Mouse (Mus musculus): ENCODE results near the gene Paqr9. TPM values are rescaled to one million over a fixed set of nuclear protein-coding genes. Genes with fewer than 3 reads are reported as not detected.

Paqr9 gene
- polyA plus RNA-seq (2012; rRNA removed) (11.9 and 12.2 TPM in 2 replicates), polyA plus RNA-seq (2014; fragmentation: Nextera tagmentation; extraction: Ambion mirVana) (7.5 and 10.7 TPM in 2 replicates)

DNA sequence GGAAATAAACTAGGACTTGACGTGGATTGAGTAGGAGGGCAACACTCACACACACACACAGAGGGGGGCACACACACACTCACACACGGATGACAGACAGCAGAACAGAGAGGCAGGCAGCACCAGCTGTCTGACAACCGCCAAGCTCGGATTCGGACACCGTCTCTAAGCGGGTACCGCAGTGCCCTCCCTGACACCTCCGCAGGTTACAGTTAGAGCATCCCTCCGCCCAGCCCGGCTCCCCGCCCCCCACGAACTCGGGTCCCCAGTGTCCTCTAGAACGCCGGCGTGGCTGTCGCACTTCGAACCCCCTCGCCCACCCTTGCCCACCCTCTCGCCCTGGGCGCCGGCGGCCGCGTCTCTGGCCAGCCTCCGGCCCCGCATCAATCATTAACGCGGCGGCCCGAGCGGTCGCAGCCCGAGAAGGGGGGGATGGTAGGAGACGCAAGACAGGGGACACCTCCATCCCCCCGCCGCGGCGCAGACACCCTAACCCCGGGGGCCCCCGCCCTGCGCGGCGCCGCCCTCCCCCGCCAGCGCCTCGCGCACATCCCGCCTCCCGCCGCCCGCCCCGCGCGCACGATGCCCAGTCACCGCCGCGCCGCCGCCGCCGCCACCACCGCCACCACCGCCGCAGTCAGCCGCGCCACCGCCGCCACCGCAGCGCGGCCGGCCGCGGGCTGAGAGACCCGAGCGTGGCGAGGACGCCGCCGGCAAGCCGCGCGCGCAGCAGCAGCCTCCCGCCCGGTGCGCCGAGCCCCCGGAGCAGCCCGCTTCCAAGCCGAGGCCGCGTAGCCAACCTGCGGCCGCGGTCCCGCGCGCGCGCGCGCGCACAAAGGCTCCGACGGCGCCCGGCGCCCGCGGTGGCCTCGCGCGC is at the start of gene Paqr9:
Paqr9 (plus strand) TSS at position 599 of the 877 bp plus-strand sequence.
- H3K9ac ChIP-seq (replicated peaks), result peak within 1 kb of the TSS; percentile 68
- peak within 1 kb of the TSS; percentile 87 for H3K4me2 ChIP-seq (ENCODE audit: low read depth)
- no peak for TF ChIP-seq CTCF (IDR thresholded peaks at IDR 0.05; ENCODE audit: low read depth)
- no peak for TF ChIP-seq EP300 (IDR thresholded peaks at IDR 0.05; ENCODE audit: low read depth)
- no peak within 1 kb of the TSS; the same call in 1 of the 2 replicates for H3K27ac ChIP-seq
- ATAC-seq (ENCODE audit: insufficient read depth) (peak; percentile 71), DNase-seq (ENCODE audit: low read depth in 3 of 3, low spot score in 3 of 3) (no peak)
- H3K36me3 ChIP-seq (replicated peaks; ENCODE audit: control insufficient read depth, insufficient read depth, low read depth), result no peaks in the 10 kb centered on the region
- H3K4me3 ChIP-seq (ENCODE audit: insufficient read depth in 1 of 2, low read depth in 2 of 2, low read length in 2 of 2), result peak within 1 kb of the TSS; percentile 58 to 60
- 2% methylated on average over 75 of the region's 118 CpGs for WGBS (ENCODE audit: insufficient replicate concordance)
- peaks cover 47% of the 10 kb centered on the region for H3K27me3 ChIP-seq (ENCODE audit: control insufficient read depth, insufficient read depth, low read length)
- H3K9me3 ChIP-seq (ENCODE audit: control insufficient read depth, low read length), result no peaks in the 10 kb centered on the region
- peaks cover 33 to 36% of the 10 kb centered on the region in 2 experiments for H3K4me1 ChIP-seq (replicated peaks; ENCODE audit: control insufficient read depth in 2 of 2, insufficient read depth in 2 of 2, low read length in 1 of 2)

DNA sequence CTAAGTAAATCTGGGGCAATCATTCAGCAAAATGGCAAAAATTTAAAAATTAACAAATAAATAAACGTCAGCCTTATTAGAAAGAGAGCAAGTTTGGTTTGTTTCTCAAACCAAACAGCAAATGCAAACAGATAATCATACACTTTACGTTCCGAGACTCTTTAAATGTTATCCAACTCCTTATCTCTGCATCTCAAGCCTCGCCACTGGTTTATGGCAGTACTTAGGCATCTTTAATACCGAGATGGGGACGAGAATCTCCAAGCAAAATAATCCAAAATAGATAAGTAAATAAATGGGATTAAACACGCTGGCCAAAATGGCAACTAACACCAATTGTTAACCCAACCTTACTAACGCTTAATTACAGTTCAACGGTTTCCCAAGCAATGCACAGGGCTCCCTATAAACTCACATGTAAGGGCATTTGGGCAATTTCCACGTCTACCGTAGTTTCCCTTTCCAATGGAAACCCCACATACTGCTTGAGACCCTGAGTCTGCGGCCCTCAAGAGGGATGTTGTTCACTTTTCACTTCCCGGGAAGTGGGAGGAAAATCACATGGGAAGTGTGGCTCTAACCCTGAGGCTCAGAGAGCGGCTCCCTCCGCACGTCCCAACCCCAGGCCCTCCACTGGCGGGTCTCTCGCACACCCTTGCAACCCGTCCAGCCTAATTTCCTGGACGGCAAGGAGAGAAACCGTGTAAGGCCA is 48.6 kb upstream of the Paqr9 start:
- WGBS (ENCODE audit: insufficient replicate concordance), result under 1% methylated on average over 21 of the region's 21 CpGs
- Histone ChIP-seq H3K4me3 (ENCODE audit: insufficient read depth in 1 of 2, low read depth in 2 of 2, low read length in 2 of 2) (peak overlapping the region; percentile 67 to 76), H3K27me3 (ENCODE audit: control insufficient read depth, insufficient read depth, low read length) (no peaks in the 10 kb centered on the region), H3K36me3 (replicated peaks; ENCODE audit: control insufficient read depth, insufficient read depth, low read depth) (0 out of 2 replicates have a peak, but pooled peaks cover 2% of the 10 kb centered on the region), H3K9ac (replicated peaks) (peak overlapping the region; percentile 85), H3K4me1 (replicated peaks; ENCODE audit: control insufficient read depth in 2 of 2, insufficient read depth in 2 of 2, low read length in 1 of 2) (peaks cover 15 to 18% of the 10 kb centered on the region in 2 experiments), H3K27ac (peak overlapping the region; percentile 86; the same call in 1 of the 2 replicates), H3K4me2 (ENCODE audit: low read depth) (peak overlapping the region; percentile 99), H3K9me3 (ENCODE audit: control insufficient read depth, low read length) (no peaks in the 10 kb centered on the region)
- ATAC-seq (ENCODE audit: insufficient read depth), result peak; percentile 12; the same call in 1 of the 2 replicates
- TF ChIP-seq EP300 (IDR thresholded peaks at IDR 0.05; ENCODE audit: low read depth) (no peak), CTCF (IDR thresholded peaks at IDR 0.05; ENCODE audit: low read depth) (no peak)
- peak in 1 of 3 experiments; percentile 24 for DNase-seq (ENCODE audit: low read depth in 3 of 3, low spot score in 3 of 3)

DNA sequence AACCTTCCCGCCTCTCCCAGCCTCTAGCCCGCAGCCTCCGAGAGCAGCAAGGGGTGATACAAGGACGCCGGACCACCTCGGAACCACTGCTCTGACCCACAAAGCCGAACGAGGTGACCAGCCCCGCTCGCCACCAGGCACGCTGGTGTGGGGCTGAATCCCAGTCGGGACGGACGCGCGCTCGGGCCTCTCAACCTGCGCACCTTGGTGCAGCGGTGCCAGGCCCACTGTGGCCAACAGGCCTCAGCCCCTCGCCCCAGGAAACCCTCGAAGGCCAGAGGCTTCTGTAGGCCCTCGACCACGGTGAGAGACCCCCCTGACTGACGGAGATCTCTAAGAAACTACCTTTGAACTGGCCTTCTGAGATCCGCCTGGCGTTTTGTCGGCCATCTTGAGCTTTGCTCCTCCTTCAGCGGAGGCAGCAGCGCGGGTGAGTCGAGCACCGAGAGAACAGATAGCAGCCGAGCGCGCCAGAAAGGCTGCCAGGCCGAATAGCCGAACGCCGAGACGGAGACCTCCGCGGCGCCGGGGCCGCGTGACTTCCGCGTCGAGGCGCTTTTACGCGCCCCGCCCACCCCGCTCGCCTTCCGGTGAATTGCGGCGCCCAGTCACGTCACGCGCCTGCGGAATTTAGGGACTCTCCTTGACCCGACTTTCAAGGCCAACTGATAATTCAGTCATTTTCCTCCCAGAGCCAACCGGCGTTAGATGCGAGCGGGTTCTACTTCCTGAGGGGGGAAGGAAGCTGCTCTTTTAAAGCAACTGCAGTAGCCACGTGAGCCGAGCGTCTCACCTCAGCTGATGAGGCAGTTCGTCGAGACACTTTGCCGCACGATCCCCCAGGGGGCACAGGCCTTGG is 47.8 kb upstream of the Paqr9 start, which contains the start of gene U2surp:
U2surp (minus strand) TSS at position 525 of the 859 bp plus-strand sequence.
- Histone ChIP-seq H3K9ac (replicated peaks) (peak within 1 kb of the TSS; percentile 85), H3K27me3 (ENCODE audit: control insufficient read depth, insufficient read depth, low read length) (no peaks in the 10 kb centered on the region), H3K4me3 (ENCODE audit: insufficient read depth in 1 of 2, low read depth in 2 of 2, low read length in 2 of 2) (peak within 1 kb of the TSS; percentile 67 to 86), H3K36me3 (replicated peaks; ENCODE audit: control insufficient read depth, insufficient read depth, low read depth) (0 out of 2 replicates have a peak, but pooled peaks cover 2% of the 10 kb centered on the region), H3K4me2 (ENCODE audit: low read depth) (peak within 1 kb of the TSS; percentile 99), H3K9me3 (ENCODE audit: control insufficient read depth, low read length) (no peaks in the 10 kb centered on the region), H3K27ac (peak within 1 kb of the TSS; percentile 89), H3K4me1 (replicated peaks; ENCODE audit: control insufficient read depth in 2 of 2, insufficient read depth in 2 of 2, low read length in 1 of 2) (peaks cover 15 to 18% of the 10 kb centered on the region in 2 experiments)
- ATAC-seq (ENCODE audit: insufficient read depth) (peak; percentile 94), DNase-seq (ENCODE audit: low read depth in 3 of 3, low spot score in 3 of 3) (peak; percentile 91 to 93 (median 92))
- WGBS (ENCODE audit: insufficient replicate concordance), result under 1% methylated on average over 74 of the region's 74 CpGs
- TF ChIP-seq EP300 (IDR thresholded peaks at IDR 0.05; ENCODE audit: low read depth) (peak; percentile 40; the same call in 1 of the 2 replicates), CTCF (IDR thresholded peaks at IDR 0.05; ENCODE audit: low read depth) (0 out of 2 replicates have a peak, but pooled peaks have one; percentile 37)

DNA sequence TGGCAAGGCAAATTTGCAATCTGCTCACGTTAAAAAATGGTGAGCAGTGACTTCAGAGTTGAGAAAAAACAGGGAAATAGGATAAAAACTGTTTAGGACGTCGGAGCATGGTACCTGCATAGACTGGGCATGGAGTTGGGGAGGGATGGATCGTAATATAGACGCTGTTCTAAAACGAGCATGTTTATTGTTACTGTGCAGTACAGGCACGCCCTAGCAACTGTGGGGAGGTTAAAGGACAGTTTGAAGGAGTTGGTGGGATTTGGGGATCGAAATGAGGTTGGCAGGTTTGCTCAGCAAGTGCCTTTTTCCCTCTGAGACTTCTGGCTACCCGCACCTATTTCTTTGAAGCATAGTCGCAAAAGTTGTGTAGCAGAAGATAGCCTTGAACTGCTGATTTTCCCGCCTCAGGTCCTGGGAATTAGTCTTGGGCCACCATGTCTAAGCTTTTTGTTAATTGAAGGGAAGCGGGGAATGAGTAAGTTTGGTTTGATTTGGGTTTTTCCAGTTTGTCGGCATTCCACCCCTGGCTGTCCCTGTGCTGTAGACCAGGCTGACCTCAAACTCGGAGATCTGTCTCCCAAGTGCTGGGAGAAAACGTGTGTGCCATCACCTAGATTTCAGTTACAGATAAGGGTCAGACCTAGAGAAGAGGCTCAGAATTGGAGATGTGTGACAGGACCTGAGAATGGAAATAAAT is 47.0 kb upstream of the Paqr9 start:
- no peaks in the 10 kb centered on the region for H3K27me3 ChIP-seq (ENCODE audit: control insufficient read depth, insufficient read depth, low read length)
- peaks cover 15 to 18% of the 10 kb centered on the region in 2 experiments for H3K4me1 ChIP-seq (replicated peaks; ENCODE audit: control insufficient read depth in 2 of 2, insufficient read depth in 2 of 2, low read length in 1 of 2)
- TF ChIP-seq CTCF (IDR thresholded peaks at IDR 0.05; ENCODE audit: low read depth) (no peak; the same call in 1 of the 2 replicates), EP300 (IDR thresholded peaks at IDR 0.05; ENCODE audit: low read depth) (no peak)
- peak overlapping the region; percentile 85 for H3K9ac ChIP-seq (replicated peaks)
- peak overlapping the region; percentile 99 for H3K4me2 ChIP-seq (ENCODE audit: low read depth)
- ATAC-seq (ENCODE audit: insufficient read depth), result peak; percentile 58
- 0 out of 2 replicates have a peak, but pooled peaks cover 2% of the 10 kb centered on the region for H3K36me3 ChIP-seq (replicated peaks; ENCODE audit: control insufficient read depth, insufficient read depth, low read depth)
- peak overlapping the region; percentile 67 to 86 for H3K4me3 ChIP-seq (ENCODE audit: insufficient read depth in 1 of 2, low read depth in 2 of 2, low read length in 2 of 2)
- peak overlapping the region; percentile 89 for H3K27ac ChIP-seq
- no peak for DNase-seq (ENCODE audit: low read depth in 3 of 3, low spot score in 3 of 3)
- H3K9me3 ChIP-seq (ENCODE audit: control insufficient read depth, low read length), result no peaks in the 10 kb centered on the region
- 14% methylated on average over 15 of the region's 15 CpGs for WGBS (ENCODE audit: insufficient replicate concordance)
